Mouse (Mus musculus): Measurements from ENCODE around the gene Ctbp2.

- TF ChIP-seq POLR2A (IDR thresholded peaks at IDR 0.05; ENCODE audit: insufficient read depth, low read depth, low read length) (no peak), CTCF (IDR thresholded peaks at IDR 0.05; ENCODE audit: insufficient read depth, low read depth, low read length) (no peak)
These were observed 185.0 kb downstream of the Ctbp2 start for GRCm38 (mm10) chr7:132939118-132939517.

Data from olfactory bulb, adult 2 months (tissue).